Mouse (Mus musculus) adrenal gland, postnatal 4 days (tissue): ENCODE data around the gene Nmral1. TPM values are rescaled to one million over a fixed set of nuclear protein-coding genes. Genes with fewer than 3 reads are reported as not detected.
"Not testable (repeated sequence)": the region's sequence is repeated elsewhere in the genome, so short reads cannot be mapped to it uniquely, and the experiment has no call there.

Experiments used
- DNase-seq, 2 experiments: peaks; one replicate each; pipeline ENCODE4 v3.0.0; 2021 to 2022; ENCODE audit warnings: low spot score in 2 of 2, mixed read lengths in 2 of 2
- long read RNA-seq, 2 experiments: library from polyadenylated mRNA; stranded (forward); transcript quantifications; one replicate each; pipeline ENCODE4 v2.0.0; 2021
- total RNA-seq, 2 experiments: library from RNA; stranded (reverse); gene quantifications; 2 replicates each; pipeline ENCODE4 v1.2.3; 2021

Nmral1 gene
- total RNA-seq: 10 to 100 TPM; 21.1 to 21.6 TPM
- long read RNA-seq, experiment 1, transcript Nmral1-204 (5 exons, 2,440 nt): major isoform, 15 of 20 reads
- long read RNA-seq, experiment 1, partial matches to known transcripts: 3 of 20 reads
- long read RNA-seq, experiment 1, other reads (novel, unspliced or antisense): 1 of 20 reads
- long read RNA-seq, experiment 2, transcript Nmral1-204 (5 exons, 2,440 nt): major isoform, 15 of 16 reads
- long read RNA-seq, experiment 2, partial matches to known transcripts: 1 of 16 reads
- long read RNA-seq, experiment 2, other reads (novel, unspliced or antisense): 0 of 16 reads

DNA sequence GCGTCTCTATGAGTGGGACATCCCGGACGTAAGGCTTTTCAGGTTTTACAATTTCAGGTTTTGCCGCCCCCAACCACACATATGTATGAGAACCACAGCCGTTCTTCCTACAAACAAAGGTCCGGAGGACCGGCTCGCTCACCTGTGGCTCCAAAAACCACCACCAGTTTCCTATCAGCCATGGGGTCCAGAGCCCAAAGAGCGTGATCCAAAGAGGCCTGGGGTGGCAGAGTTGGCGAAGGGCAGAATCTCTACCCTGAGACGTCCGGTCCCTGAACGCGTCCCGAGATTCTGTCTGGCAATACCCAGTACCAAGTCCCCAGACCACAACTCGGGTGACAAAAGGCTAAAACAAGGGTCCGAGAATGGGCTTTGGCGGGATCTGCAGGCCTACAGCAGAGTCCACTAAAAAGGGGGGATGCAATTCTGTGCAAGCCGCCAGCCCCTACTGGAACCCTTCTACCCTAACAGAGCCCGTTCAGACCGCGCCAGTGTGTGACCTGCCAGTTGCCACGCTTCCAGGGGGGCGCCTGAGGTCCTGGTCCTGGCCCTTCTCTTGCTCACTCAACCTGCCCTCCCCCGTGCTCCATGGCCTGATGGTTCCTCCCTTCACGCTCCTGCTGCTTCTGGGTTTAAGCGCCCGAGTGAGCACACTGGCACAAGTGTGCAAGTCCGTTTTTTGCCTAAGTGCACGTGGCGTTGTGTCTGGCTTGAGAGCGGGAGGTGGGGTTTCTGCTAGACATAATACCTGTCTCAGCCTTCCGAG, at the start of gene Nmral1:
Nmral1 (minus strand) TSS at position 604 of the 766 bp plus-strand sequence.
- DNase-seq: peak; percentile 23 to 46

DNA sequence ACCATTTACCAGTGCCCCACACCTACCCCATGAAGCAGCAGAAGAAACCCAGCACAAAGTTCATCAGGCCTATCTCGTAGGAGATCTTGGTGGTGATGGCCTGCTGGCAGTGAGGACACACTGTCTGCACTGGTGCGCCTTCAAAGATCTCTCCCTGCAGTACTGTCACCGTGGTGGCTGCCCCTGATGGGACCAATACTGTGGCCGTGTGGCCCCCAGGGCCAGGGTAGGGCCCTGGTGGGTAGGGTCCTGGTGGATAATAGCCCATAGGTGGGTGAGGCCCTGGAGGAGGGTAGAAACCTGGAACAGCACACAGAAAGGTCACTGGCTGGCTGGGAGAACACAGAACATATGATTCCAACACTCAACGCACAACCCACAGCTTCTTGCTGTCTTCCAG, 49.6 kb upstream of the Nmral1 start:
- no peak for DNase-seq

- DNase-seq: no peak
Measured at GRCm38 (mm10) chr16:4767012-4767790, 48.0 kb upstream of the Nmral1 start.

DNA sequence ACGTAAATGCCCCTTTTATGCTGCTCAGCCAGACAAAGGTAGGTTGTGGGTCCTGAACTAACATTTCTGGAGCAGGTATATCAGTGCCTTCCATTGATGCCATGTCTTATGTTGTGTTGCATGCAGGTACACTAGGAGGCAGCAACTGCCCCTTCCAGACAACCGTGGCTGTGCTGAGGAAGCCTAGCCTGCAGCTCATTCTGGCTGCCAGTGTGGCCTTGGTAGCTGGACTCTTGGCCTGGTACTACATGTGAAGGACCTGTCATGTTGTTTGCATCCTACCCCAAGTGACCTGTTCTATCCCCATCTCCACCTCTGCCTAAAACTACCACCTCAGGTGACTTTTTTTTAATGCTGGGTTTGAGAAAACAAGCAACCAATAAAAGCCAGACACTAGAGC, 46.7 kb upstream of the Nmral1 start:
- DNase-seq: no peak

DNA sequence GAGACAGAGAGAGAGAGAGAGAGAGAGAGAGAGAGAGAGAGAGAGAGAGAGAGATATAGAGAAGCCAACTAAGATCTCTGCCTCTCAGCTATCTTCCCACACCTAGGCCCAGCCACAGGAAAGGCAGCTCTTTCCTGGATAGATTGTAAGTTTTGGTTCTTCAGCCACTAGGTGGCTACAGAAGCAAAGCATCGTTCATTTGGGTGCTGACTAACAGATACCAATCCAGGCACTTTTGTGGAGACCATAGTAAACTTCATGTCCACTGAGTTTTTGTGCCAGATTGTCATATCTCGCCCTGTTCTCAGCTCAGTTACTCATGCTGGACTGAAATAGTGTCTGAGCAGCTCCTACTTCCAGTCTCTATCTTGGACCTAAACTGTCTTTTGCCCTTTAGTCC, 44.1 kb upstream of the Nmral1 start:
- DNase-seq: no peak

DNA sequence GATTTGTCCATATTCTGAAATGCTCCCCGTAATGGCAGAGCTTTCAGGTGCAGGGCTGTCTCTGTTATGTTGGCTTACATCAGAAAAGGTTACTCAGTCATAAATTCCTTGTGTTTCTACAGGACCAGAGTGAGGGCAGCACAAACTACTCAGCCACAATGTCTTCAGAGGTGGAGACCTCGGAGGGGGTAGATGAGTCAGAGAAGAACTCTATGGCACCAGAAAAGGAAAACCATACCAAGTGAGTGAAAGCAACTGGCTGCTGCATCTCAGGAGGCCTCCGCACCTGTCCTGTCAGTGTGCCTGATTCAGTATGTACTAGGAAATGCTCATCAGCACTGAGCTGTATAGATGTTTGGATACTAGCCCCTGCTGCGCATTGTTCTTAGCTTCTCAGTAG, 43.3 kb upstream of the Nmral1 start:
- DNase-seq: no peak

DNA sequence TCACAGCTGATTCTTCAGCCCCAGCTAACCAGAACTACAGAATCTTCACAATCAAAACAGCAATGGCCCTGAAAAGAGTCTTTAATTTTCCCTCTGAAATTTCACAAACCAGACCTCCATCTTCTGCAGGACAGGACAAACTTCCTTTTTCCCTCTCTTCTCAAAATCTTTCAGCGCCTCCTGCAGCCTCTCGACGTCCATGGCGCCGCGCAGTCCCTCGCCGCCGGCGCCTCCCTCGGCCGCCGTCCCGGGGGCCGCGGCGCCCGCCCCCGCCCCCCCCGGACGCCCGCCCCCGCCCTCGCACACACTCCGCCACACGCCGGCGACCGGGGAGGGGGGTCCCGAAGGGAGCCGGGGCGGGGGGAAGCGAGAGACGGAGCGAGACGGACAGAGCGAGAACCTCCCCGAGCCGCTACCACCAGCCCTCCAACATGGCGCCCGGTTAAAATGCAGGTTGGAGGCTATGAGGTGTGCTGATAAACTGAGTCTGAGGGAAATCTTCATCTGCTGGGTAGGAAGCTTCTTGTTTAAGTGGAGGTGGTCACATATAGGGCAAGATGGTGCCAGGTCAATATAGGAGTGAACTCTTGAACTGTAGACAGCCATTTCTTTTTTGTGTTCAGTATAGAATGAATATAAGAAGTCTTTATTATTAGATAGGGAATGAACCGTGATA, 37.6 kb upstream of the Nmral1 start:
- DNase-seq: not testable (repeated sequence)

GRCm38 (mm10) chr16:4754045-4754444, 34.9 kb upstream of the Nmral1 start:
- no peak for DNase-seq

DNA sequence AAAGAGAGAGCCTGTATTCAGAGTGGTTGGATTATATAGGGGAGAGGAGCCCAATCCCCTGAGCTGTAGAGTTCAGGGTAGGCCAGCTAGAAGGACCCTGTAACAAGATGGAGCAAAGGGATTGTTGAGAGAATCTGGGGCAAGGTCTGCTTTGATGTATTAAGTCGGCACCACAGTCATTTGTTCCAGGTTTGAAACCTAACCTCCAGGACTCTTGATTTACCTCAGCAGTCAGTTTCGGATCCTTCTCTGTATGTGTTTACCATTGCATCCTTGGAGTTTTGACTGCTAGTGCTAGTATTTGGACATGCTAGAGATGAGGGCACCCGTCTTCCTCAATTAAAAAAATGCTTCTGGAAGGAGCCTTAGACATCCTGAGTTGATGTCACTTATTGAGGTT, 33.0 kb upstream of the Nmral1 start:
- no peak for DNase-seq

GRCm38 (mm10) chr16:4742186-4742585, 23.0 kb upstream of the Nmral1 start:
- no peak for DNase-seq

- DNase-seq: no peak
Measured at GRCm38 (mm10) chr16:4739994-4740393, 20.8 kb upstream of the Nmral1 start.

DNA sequence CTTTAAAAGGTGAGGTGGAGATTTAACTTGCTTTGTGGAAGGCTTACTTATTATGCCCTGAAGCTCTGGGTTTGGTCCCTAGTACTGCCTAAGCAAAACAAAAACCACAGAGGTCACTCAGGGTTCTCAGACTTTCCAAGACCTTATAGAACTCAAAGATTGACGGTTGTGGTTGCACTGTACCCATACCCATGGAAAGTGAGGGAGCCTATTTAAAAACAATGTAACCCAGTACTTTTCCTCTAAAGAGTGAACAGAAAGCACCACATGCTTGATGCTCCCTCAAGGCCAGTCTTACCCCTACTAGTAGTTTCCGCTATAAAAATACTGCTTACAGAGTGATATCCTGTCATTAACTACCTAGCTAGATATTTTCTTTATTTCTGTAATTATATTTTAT, 17.1 kb upstream of the Nmral1 start:
- no peak for DNase-seq

DNA sequence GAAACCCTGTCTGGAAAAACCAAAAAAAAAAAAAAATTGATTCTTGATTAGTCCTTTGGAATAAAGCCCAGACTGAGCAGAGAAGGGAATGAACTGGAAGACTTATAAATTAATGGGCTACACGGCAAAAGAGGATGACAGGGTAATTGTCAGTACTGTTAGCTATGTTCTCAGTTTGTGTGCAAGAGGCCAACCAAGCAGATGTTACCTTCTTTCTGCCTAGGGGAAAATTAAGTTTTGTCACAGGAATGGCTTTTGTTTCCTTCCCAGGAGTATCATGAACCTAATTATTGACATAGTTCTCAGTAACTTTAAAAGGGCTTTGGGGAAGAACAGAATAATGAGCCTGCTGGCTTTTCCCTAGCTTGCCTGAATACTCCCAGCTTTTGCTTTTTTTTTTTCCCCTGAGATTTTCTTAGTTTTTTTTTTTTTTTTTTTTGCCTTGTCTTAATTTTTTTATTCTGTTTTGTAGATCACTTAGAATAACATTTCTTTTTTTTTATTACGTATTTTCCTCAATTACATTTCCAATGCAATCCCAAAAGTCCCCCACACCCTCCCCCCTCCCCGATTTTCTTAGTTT, 11.7 kb upstream of the Nmral1 start:
- DNase-seq: no peak

GRCm38 (mm10) chr16:4727963-4728362, 8.8 kb upstream of the Nmral1 start:
- DNase-seq: no peak

- DNase-seq: no peak
Measured at GRCm38 (mm10) chr16:4727526-4727925, 8.4 kb upstream of the Nmral1 start.

- DNase-seq: peak in 1 of 2 experiments; percentile 17
Measured at GRCm38 (mm10) chr16:4726528-4727128, 7.5 kb upstream of the Nmral1 start.

DNA sequence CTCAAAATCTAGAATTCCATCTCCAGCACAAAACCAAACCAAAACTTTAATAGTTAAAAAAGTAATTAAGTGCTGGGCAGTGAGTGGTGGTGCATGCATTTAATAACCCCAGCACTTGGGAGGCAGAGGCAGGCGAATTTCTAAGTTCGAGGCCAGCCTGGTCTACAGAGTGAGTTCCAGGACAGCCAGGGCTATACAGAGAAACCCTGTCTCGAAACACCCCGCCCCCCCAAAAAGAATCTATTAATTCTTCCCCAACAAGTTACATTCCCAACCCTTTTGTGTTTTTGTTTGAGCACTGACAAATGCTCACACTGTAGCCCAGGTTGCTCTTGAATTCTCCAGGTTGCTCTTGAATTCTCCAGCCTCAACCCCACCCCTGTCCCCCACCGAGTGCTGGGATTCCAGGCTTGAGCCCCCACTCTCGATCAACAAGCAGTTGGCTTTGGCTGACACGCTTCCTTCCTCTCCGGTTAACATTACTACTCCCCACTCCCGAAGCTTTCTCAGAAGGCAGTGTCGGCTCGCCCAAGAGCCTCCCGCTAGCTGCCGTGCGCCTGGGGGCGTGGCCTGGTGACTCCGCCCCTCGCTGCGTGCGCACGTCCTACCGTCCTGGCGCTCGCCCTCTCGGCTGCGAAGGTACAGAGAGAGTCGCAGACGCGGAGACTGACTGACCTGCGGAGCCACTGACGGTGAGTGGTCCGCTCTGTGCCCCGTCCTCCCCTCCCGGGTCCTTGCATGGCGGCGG, 6.8 kb upstream of the Nmral1 start, which contains the start of gene Hmox2:
Hmox2 (plus strand) TSS at position 582 of the 748 bp plus-strand sequence.
- peak; percentile 87 to 91 for DNase-seq

DNA sequence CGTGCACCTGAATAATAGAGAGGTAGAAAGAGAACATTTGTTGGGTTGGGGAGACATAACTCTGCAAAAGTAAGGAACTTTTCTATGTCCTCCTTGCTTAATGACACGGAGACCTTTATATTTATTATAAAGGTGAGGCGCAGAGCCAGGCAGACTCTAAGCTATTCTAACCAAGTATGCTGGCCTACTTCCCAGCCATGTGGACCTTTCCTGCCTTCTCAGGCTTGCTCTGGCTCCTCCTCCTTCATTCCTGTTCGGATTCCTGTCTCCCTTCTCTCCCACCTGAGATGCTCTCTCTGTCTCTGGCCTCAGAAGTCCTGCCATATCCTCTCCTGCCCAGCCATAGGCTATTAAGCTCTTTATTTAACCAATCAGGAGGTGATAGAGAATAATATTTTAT, 6.1 kb upstream of the Nmral1 start:
- no peak for DNase-seq

- DNase-seq: no peak
Measured at GRCm38 (mm10) chr16:4722915-4723209, 3.7 kb upstream of the Nmral1 start.
